Mouse (Mus musculus): ENCODE measurements around the gene Slco2a1.

The Slco2a1 gene

GRCm38 (mm10) chr9:102985939-102986338 lies 2.6 kb upstream of the Slco2a1 start:
- no peak for DNase-seq

GRCm38 (mm10) chr9:102990306-102991133 lies 2.0 kb downstream of the Slco2a1 start:
- no peak for DNase-seq

- DNase-seq = no peak
Observed at GRCm38 (mm10) chr9:102991134-102991406, 2.6 kb downstream of the Slco2a1 start.

GRCm38 (mm10) chr9:102992877-102993276 lies 4.4 kb downstream of the Slco2a1 start:
- peak; percentile 44 for DNase-seq

- DNase-seq = no peak
Observed at GRCm38 (mm10) chr9:102993764-102994163, 5.3 kb downstream of the Slco2a1 start.

- DNase-seq = peak; percentile 36
Observed at GRCm38 (mm10) chr9:102995800-102996635, 7.5 kb downstream of the Slco2a1 start.

- DNase-seq = no peak
Observed at GRCm38 (mm10) chr9:103000384-103000783, 11.9 kb downstream of the Slco2a1 start.

GRCm38 (mm10) chr9:103004343-103004742 lies 15.8 kb downstream of the Slco2a1 start:
- DNase-seq = no peak

GRCm38 (mm10) chr9:103007699-103008078 lies 19.2 kb downstream of the Slco2a1 start:
- peak; percentile 91 for DNase-seq

GRCm38 (mm10) chr9:103008079-103008855 lies 19.8 kb downstream of the Slco2a1 start:
- DNase-seq = peak; percentile 53

- no peak for DNase-seq
Observed at GRCm38 (mm10) chr9:103010161-103010560, 21.6 kb downstream of the Slco2a1 start.

GRCm38 (mm10) chr9:103013366-103013765 lies 24.9 kb downstream of the Slco2a1 start:
- peak; percentile 71 for DNase-seq

- DNase-seq = no peak
Observed at GRCm38 (mm10) chr9:103014686-103015085, 26.2 kb downstream of the Slco2a1 start.

GRCm38 (mm10) chr9:103024116-103024515 lies 35.6 kb downstream of the Slco2a1 start:
- DNase-seq = no peak

GRCm38 (mm10) chr9:103027150-103027889 lies 38.8 kb downstream of the Slco2a1 start:
- DNase-seq = no peak

- no peak for DNase-seq
Observed at GRCm38 (mm10) chr9:103029012-103029411, 40.5 kb downstream of the Slco2a1 start.

GRCm38 (mm10) chr9:103030041-103030440 lies 41.5 kb downstream of the Slco2a1 start:
- no peak for DNase-seq

GRCm38 (mm10) chr9:103031211-103031610 lies 42.7 kb downstream of the Slco2a1 start:
- no peak for DNase-seq

GRCm38 (mm10) chr9:103032193-103032592 lies 43.7 kb downstream of the Slco2a1 start:
- peak; percentile 76 for DNase-seq

GRCm38 (mm10) chr9:103033381-103033780 lies 44.9 kb downstream of the Slco2a1 start:
- no peak for DNase-seq

- DNase-seq = peak; percentile 16
Observed at GRCm38 (mm10) chr9:103036971-103037391, 48.5 kb downstream of the Slco2a1 start.

GRCm38 (mm10) chr9:103038266-103038665 lies 49.8 kb downstream of the Slco2a1 start:
- DNase-seq = no peak

All from kidney, postnatal 14 days (tissue).